Mouse (Mus musculus) megakaryocyte, adult 5-6 weeks (primary cell): Measurements from ENCODE around the gene Itgb3bp. TPM values are rescaled to one million over a fixed set of nuclear protein-coding genes. Genes with fewer than 3 reads are reported as not detected.

ENCODE experiments used
- ATAC-seq: 2 replicates; pipeline ENCODE4 v1.8.0; 2016; ENCODE audit warnings: mild to moderate bottlenecking, inconsistent platforms; ENCODE audit not compliant: poor library complexity, severe bottlenecking
- total RNA-seq, 2 experiments: library from RNA; stranded (forward) in 1 of 2; stranded (reverse) in 1 of 2; fragments of 153-499, 151-499 nt in 1 of 2; fragments of 221-1000, 200-1000 nt in 1 of 2; gene quantifications; 2 replicates each; pipeline versions ENCODE4 v1.2.3 to v1.2.4; 2015 to 2017

The Itgb3bp gene
- 11.8 and 12.0 TPM in 2 replicates for total RNA-seq (2015)
- 6.7 and 7.7 TPM in 2 replicates for total RNA-seq (2017)

DNA sequence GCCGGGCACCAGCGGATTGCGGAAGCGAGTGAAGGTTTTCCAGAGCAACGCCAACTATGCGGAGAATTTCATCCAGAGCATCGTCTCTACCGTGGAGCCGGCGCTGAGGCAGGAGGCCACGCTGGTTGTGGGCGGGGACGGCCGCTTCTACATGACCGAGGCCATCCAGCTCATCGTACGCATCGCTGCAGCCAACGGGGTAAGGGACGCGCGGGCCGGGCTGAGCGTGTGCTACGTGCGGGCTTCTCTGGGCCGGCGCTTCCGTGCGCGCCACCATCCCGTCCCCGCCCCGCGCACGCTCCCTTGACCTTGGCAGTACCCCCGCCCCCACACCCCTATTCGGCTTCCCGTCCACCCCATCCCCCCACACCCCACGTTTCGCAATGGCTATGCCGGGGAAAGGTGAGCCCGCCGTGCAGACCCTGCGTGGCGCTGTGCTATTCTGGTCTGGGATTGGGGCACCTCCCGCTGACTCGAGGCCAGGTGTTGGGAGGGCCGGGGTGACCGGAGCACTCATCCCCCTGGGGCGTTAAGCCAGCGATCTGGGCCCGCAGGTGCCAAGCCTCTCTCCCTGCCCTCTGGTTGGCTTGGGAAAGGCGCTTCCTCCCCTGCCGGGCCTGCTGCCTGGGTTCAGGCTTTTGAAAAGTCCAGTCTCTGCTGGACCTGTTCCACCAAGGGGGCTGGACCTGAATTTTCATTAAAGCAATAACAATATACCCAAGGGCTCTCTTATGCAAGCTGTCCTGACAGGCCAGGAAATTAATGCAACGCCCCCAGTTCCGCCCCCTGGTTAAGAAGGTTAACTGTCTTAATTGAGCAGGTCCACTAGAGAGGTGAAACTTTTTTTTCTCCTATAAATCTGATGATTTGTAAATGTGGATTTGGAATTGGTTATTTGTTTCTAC lies at the start of gene Itgb3bp:
Itgb3bp (minus strand) TSS at position 201 of the 905 bp plus-strand sequence.
- ATAC-seq = peak; percentile 76

- no peak for ATAC-seq
Observed at GRCm38 (mm10) chr4:99979326-99979725, 49.7 kb upstream of the Itgb3bp start.

GRCm38 (mm10) chr4:99974375-99974774 lies 44.8 kb upstream of the Itgb3bp start:
- no peak for ATAC-seq

DNA sequence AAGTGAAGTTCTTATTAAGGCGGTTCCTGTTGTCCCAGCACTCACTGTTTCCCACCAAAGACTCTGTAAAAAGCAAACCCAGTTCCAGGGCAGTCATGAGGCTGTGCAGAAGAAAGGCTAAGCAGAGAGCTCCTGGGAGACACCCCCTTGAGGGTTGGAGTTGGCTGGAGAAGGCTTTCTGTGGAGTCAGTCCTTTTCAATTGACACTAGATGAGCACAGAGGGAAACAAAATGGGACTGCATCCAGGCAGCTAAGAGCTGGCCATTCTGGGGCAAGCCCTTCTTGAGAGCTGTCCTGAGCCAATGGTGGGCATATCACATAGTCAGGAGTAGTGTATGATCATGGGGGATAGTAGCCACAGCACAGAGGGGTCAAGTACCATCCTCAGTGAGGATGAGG lies 44.3 kb upstream of the Itgb3bp start:
- no peak for ATAC-seq

DNA sequence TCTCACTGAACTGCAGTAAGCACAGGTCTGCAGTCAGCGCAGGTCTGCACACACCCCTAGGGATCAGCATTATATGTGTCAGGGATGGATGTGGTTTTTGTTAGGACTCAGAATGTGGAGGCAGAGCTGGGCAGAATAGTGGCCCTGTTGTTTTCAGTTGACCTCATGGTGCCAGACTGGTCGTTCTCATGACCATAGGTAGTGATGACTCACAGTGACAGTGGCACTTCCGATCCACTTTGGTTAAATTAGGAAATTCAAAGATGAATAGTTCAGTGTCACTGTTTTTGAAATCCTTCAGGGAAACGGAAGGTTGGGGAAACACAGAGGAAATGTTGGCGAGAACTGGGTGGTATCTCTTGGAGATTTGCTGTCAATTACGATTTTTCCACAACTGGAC lies 43.3 kb upstream of the Itgb3bp start:
- no peak for ATAC-seq

DNA sequence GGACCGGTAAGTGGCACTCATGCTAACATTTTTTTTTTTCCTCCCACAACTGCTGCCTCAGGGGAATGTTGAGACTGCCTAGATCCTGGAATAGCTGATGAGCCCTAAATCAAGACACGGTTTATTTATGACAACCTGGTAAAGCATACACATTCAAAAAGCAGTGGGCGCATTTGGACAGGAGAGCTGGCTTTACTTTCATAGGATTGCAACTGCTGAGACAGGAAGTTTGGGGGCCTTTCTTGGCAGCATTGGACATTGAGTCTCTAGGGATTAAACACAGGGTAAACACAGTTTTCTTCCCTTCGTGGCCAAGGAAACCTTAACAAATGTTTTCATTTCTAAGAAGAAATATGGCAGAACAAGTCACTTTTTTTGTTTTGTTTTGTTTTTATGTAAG lies 40.5 kb upstream of the Itgb3bp start:
- no peak for ATAC-seq

GRCm38 (mm10) chr4:99969328-99969727 lies 39.7 kb upstream of the Itgb3bp start:
- no peak for ATAC-seq

- ATAC-seq = no peak
Observed at GRCm38 (mm10) chr4:99966555-99966954, 36.9 kb upstream of the Itgb3bp start.

DNA sequence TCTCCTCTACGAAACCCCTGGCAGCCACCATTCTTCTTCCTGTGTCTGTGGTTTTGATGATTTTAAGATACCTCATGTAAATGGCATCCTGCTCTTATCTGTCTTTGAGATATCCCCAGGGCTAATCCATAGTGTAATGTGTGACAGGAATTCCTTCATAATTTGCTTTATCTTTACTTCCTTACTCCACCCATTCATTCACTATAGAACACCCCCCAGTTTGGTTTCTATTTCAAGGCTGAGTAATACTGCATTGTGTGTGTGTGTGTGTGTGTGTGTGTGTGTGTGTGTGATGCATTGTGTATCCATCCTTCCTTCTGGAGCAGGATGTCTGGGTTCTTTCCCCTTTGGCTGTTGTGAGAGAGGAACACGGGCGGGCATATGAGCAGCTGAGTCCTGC lies 29.7 kb upstream of the Itgb3bp start:
- ATAC-seq = no peak

DNA sequence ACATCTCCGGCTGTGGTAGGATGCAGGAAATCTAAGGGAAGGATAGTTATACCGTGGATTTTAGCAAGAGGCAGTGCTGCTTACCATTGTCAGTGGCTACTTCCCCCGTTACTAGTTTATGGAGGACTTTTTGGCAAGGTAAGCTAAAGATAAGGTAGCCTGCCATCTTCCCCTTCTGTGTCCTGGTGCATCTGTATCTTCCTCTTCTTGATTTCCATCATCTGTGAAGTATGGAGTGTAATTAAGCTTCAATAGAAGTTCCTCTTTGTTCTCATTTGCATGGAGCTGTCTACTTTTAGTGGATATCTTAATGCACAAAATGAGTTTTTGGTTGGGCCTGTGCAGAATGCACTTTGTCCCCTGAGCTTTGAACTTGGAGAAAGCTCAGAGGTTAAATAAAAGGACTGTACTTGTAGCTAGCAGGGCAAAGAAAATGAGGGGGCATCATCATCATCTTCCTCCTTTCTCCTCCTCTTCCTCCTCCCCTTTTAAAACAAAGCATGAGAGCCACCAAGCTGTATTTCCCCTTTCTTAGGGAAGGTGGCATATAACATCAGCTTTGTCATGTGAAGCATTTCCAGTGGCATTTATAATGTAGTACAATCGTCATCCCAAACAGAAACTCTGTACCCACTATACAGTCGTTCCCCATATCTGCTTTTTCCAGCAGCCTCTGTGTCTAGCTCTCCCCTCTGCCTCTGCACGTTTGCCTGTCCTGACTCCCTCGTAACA lies 28.6 kb upstream of the Itgb3bp start:
- ATAC-seq = peak; percentile 40

DNA sequence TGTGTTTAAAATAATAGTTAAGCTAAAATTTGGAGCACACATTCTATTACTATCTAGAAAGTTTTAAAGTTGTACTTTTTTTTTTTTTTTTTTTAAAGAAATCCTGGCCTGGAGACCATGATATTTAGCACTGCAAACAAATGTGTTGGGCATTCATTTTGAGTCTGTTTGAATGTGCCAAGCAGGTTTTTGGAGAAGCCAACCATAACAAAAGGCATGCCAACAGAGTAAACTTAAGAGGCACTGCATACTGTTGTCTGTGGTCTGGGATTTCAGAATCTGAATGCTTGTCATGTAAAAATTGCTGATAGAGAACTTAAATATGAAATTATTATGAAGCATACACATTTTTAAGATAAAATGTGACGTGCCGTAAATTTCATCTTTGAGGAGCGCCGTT lies 27.6 kb upstream of the Itgb3bp start:
- ATAC-seq = no peak

GRCm38 (mm10) chr4:99955396-99955795 lies 25.8 kb upstream of the Itgb3bp start:
- no peak for ATAC-seq

- no peak for ATAC-seq
Observed at GRCm38 (mm10) chr4:99953904-99954303, 24.3 kb upstream of the Itgb3bp start.

GRCm38 (mm10) chr4:99947896-99948295 lies 18.3 kb upstream of the Itgb3bp start:
- ATAC-seq = no peak

GRCm38 (mm10) chr4:99947192-99947591 lies 17.6 kb upstream of the Itgb3bp start:
- peak; percentile 53 for ATAC-seq

GRCm38 (mm10) chr4:99946516-99946915 lies 16.9 kb upstream of the Itgb3bp start:
- ATAC-seq = no peak

DNA sequence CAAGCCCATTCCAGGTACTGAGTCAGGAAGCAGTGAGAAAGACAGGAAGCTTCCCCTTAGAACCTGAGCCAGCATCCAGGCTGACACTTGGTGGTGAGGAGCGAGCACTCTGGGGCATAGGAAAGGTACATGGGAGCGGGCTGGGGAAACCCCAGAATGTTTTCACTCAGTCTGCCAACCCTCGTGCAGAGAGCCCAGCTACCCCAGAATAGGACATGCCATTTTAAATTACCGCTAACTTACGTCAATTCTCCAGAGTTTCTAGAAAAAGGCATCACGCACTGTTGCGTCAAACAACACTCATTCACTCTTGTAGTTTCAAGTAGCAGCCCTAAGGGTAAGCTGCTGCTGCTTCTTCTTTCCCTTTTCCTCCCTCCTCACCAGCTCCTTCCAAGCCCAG lies 15.4 kb upstream of the Itgb3bp start:
- ATAC-seq = no peak

DNA sequence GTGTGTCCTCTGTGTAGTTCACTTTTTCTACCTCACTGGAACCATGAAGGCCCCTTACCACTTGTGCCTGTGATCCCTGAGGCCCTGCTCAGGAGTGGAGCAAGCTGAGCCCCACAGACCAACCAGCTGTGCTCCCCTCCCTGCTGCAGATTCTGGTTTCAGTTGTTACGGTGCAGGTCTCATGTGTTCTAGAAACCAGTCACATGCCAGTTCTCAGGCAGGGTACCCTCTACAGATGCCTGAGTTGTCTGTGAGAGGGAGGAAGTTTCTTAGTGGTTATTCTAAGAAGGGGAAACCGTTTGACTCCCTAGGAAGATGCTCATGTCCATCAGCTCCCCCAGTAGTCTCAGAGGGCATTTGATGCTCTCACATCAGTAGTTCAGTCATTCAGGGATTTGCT lies 15.0 kb upstream of the Itgb3bp start:
- ATAC-seq = no peak

DNA sequence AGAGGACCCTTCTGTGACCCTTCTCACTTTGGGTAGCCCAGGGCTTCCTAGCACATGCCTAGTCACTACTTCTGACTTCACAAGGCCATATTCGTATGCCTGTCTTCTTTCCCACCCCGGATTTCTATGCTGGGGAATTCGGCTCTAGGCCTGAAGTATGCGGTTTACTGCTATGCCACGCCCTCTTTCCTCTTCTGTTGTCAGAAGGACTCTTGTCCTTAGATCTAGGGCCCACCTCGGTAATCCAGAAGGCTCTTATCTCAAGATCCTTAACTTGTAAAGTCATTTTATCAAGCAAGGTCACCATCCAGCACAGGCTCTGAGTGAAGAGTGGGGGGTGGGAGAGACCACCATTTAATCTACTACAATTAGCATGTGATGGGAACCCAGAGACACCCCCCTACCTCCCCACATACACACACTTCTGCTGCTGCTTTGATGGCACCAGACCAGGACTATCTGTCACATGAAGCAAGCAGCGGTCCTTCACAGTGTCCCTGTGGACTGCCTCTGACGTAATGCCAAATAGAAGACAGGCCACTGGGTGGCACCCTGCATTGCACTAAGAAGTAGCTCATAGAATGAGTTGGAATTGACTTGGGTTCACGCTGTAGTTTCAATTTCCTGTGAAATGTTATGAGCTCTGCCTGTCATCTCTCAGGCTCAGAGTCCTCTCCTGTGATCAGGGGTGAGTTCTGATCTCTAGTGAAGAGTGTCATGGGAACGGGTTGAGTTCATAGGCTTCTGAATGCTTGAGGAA lies 12.2 kb upstream of the Itgb3bp start:
- no peak for ATAC-seq

GRCm38 (mm10) chr4:99939711-99940505 lies 10.3 kb upstream of the Itgb3bp start:
- ATAC-seq = no peak
